Mouse (Mus musculus) MEL (cell line): Measurements from ENCODE around the gene Gm20390. TPM values are rescaled to one million over a fixed set of nuclear protein-coding genes. Genes with fewer than 3 reads are reported as not detected.
"Not testable (repeated sequence)": the region's sequence is repeated elsewhere in the genome, so short reads cannot be mapped to it uniquely, and the experiment has no call there.

ENCODE experiments used
- DNase-seq: peaks from one replicate; pipeline ENCODE4 v3.0.0; 2011; ENCODE audit warnings: low read depth, low spot score
- H3K27ac ChIP-seq: 2 replicates; pipeline ENCODE4 v1.5.1; 2012; ENCODE audit warnings: low read depth, mild to moderate bottlenecking, control low read depth, low read length, moderate library complexity; ENCODE audit not compliant: control insufficient read depth
- H3K27me3 ChIP-seq, 2 experiments: fragments of 150-350 bp in 1 of 2; sonication (generic) in 1 of 2; 2 replicates each; pipeline ENCODE4 v1.6.1; 2012; ENCODE audit warnings: low read length in 2 of 2, mild to moderate bottlenecking in 2 of 2, improper control_type of control experiment in 1 of 2, moderate library complexity in 1 of 2; ENCODE audit not compliant: insufficient read depth in 2 of 2, control insufficient read depth in 1 of 2
- H3K36me3 ChIP-seq, 2 experiments: 2 replicates each; pipeline ENCODE4 v1.6.1; 2012 to 2014; ENCODE audit warnings: low read length in 2 of 2, improper control_type of control experiment in 1 of 2, inconsistent platforms in 1 of 2, mild to moderate bottlenecking in 1 of 2; ENCODE audit not compliant: insufficient read depth in 2 of 2, control insufficient read depth in 1 of 2
- H3K4me1 ChIP-seq, 2 experiments: fragments of 150-350 bp in 1 of 2; sonication (generic) in 1 of 2; 2 replicates each; pipeline ENCODE4 v1.6.1; 2012; ENCODE audit warnings: low read length in 2 of 2, improper control_type of control experiment in 1 of 2, mild to moderate bottlenecking in 1 of 2; ENCODE audit not compliant: insufficient read depth in 2 of 2, control insufficient read depth in 1 of 2
- H3K4me3 ChIP-seq, 2 experiments: fragments of 150-350 bp in 1 of 2; sonication (generic) in 1 of 2; 2 replicates each; pipeline ENCODE4 v1.5.1; 2012; ENCODE audit warnings: low read depth in 2 of 2, low read length in 2 of 2, mild to moderate bottlenecking in 2 of 2, moderate library complexity in 2 of 2, control low read depth in 1 of 2, improper control_type of control experiment in 1 of 2; ENCODE audit not compliant: control insufficient read depth in 1 of 2, insufficient read depth in 1 of 2
- H3K79me2 ChIP-seq: 2 replicates; pipeline ENCODE4 v1.6.1; 2012; ENCODE audit warnings: mild to moderate bottlenecking, low read length, moderate library complexity; ENCODE audit not compliant: control insufficient read depth, poor library complexity, insufficient read depth
- H3K9ac ChIP-seq: 2 replicates; pipeline ENCODE4 v1.6.1; 2012; ENCODE audit warnings: low read depth, mild to moderate bottlenecking, control low read depth, low read length, moderate library complexity; ENCODE audit not compliant: control insufficient read depth, poor library complexity, severe bottlenecking
- H3K9me3 ChIP-seq: fragments of 150-350 bp; sonication (generic); replicated peaks from 2 replicates; pipeline ENCODE4 v1.6.1; 2012; ENCODE audit warnings: mild to moderate bottlenecking, low read length, improper control_type of control experiment, moderate library complexity; ENCODE audit not compliant: insufficient read depth
- BHLHE40 ChIP-seq: IDR thresholded peaks from 2 replicates; pipeline ENCODE4 v1.6.1; 2012; ENCODE audit warnings: low read depth, mild to moderate bottlenecking, inconsistent platforms, low read length, improper control_type of control experiment, borderline replicate concordance
- CTCF ChIP-seq, 3 experiments: IDR thresholded peaks in 2 of 3; conservative IDR thresholded peaks in 1 of 3; 2 replicates each; pipeline ENCODE4 v1.5.1; 2011 to 2012; ENCODE audit warnings: low read length in 3 of 3, low read depth in 2 of 3, mild to moderate bottlenecking in 2 of 3, improper control_type of control experiment in 1 of 3, inconsistent platforms in 1 of 3, mixed read lengths in 1 of 3, moderate library complexity in 1 of 3; ENCODE audit not compliant: control insufficient read depth in 1 of 3, insufficient read depth in 1 of 3, poor library complexity in 1 of 3, severe bottlenecking in 1 of 3
- ELF1 ChIP-seq: IDR thresholded peaks from 2 replicates; pipeline ENCODE4 v1.6.1; 2014; ENCODE audit warnings: low read depth, mild to moderate bottlenecking, inconsistent platforms, low read length, improper control_type of control experiment, moderate library complexity
- ETS1 ChIP-seq: IDR thresholded peaks from 2 replicates; pipeline ENCODE4 v1.6.1; 2012; ENCODE audit warnings: low read depth, mild to moderate bottlenecking, inconsistent platforms, low read length, improper control_type of control experiment, moderate library complexity
- GATA1 ChIP-seq: IDR thresholded peaks from 2 replicates; pipeline ENCODE4 v1.6.1; 2011; ENCODE audit warnings: low read depth, low read length, improper control_type of control experiment
- HCFC1 ChIP-seq: IDR thresholded peaks from 2 replicates; pipeline ENCODE4 v1.6.1; 2012; ENCODE audit warnings: low read depth, mild to moderate bottlenecking, inconsistent platforms, low read length, improper control_type of control experiment, moderate library complexity
- KAT2A ChIP-seq: conservative IDR thresholded peaks from 2 replicates; pipeline ENCODE4 v1.6.1; 2012; ENCODE audit warnings: low read depth, low read length, improper control_type of control experiment, inconsistent platforms
- MAZ ChIP-seq: IDR thresholded peaks from 2 replicates; pipeline ENCODE4 v1.6.1; 2012; ENCODE audit warnings: low read depth, mild to moderate bottlenecking, inconsistent platforms, low read length, improper control_type of control experiment
- MEF2A ChIP-seq: IDR thresholded peaks from 2 replicates; pipeline ENCODE4 v1.6.1; 2014; ENCODE audit warnings: low read depth, mild to moderate bottlenecking, inconsistent platforms, low read length, improper control_type of control experiment; ENCODE audit not compliant: poor library complexity, insufficient replicate concordance, severe bottlenecking; ENCODE audit errors: extremely low read depth
- MXI1 ChIP-seq: IDR thresholded peaks from 2 replicates; pipeline ENCODE4 v1.6.1; 2011; ENCODE audit warnings: mild to moderate bottlenecking, low read depth, low read length, improper control_type of control experiment
- MYC ChIP-seq: IDR thresholded peaks from 2 replicates; pipeline ENCODE4 v1.6.1; 2011; ENCODE audit warnings: low read depth, mild to moderate bottlenecking, low read length, improper control_type of control experiment, moderate library complexity
- NELFE ChIP-seq: IDR thresholded peaks from 2 replicates; pipeline ENCODE4 v1.6.1; 2011; ENCODE audit warnings: low read depth, low read length, improper control_type of control experiment
- POLR2AphosphoS2 ChIP-seq: IDR thresholded peaks from 2 replicates; pipeline ENCODE4 v1.6.1; 2011; ENCODE audit warnings: low read length, improper control_type of control experiment
- POLR2AphosphoS5 ChIP-seq: IDR thresholded peaks from 2 replicates; pipeline ENCODE4 v1.6.1; 2012; ENCODE audit warnings: low read depth, borderline replicate concordance, mild to moderate bottlenecking, inconsistent platforms, low read length, moderate library complexity, mixed read lengths
- SIN3A ChIP-seq: IDR thresholded peaks from 2 replicates; pipeline ENCODE4 v1.6.1; 2012; ENCODE audit warnings: low read length, improper control_type of control experiment, inconsistent platforms
- TAL1 ChIP-seq: IDR thresholded peaks from 2 replicates; pipeline ENCODE4 v1.6.1; 2012; ENCODE audit warnings: mild to moderate bottlenecking, inconsistent platforms, low read length, moderate library complexity, mixed read lengths
- TBP ChIP-seq: IDR thresholded peaks from 2 replicates; pipeline ENCODE4 v1.8.0; 2011; ENCODE audit warnings: low read depth, low read length, improper control_type of control experiment
- USF2 ChIP-seq, 2 experiments: IDR thresholded peaks; 2 replicates each; pipeline ENCODE4 v1.6.1; 2011 to 2012; ENCODE audit warnings: improper control_type of control experiment in 2 of 2, low read length in 2 of 2, borderline replicate concordance in 1 of 2, inconsistent platforms in 1 of 2, low read depth in 1 of 2, mild to moderate bottlenecking in 1 of 2; ENCODE audit not compliant: insufficient read depth in 1 of 2
- ZC3H11A ChIP-seq: IDR thresholded peaks from 2 replicates; pipeline ENCODE4 v1.6.1; 2012; ENCODE audit warnings: low read depth, mild to moderate bottlenecking, inconsistent platforms, low read length, improper control_type of control experiment
- ZKSCAN1 ChIP-seq: IDR thresholded peaks from 2 replicates; pipeline ENCODE4 v1.6.1; 2012; ENCODE audit warnings: low read depth, mild to moderate bottlenecking, inconsistent platforms, low read length, improper control_type of control experiment, moderate library complexity
- polyA plus RNA-seq, 2 experiments: library from polyadenylated mRNA; stranded (reverse) in 1 of 2; unstranded in 1 of 2; fragments of >175 nt in 1 of 2; fragments of >200 nt in 1 of 2; gene quantifications; 2 replicates each; pipeline versions ENCODE4 v1.2.1 to v1.2.4; 2012; ENCODE audit warnings: low replicate concordance in 2 of 2, low read depth in 1 of 2; ENCODE audit not compliant: insufficient read length in 2 of 2, insufficient read depth in 1 of 2, missing spikeins in 1 of 2
- total RNA-seq: library from RNA; depleted of rRNA; stranded (reverse); fragments of 300-350 nt; gene quantifications from 2 replicates; pipeline ENCODE4 v1.2.3, GENCODE M21; 2012

Gene Gm20390
- total and polyA plus RNA-seq, 3 experiments: 673 to 760 TPM; not detected in 1

GRCm38 (mm10) chr11:93915019-93915418 is 53.1 kb downstream of the Gm20390 start:
- not testable (repeated sequence) for H3K9ac ChIP-seq, H3K4me1 ChIP-seq, H3K27ac ChIP-seq, H3K79me2 ChIP-seq, H3K9me3 ChIP-seq, H3K4me3 ChIP-seq, DNase-seq, H3K27me3 ChIP-seq
- TF ChIP-seq TBP: peak; percentile 62; the same call in 1 of the 2 replicates
- peaks cover 4 to 58% of the 10 kb centered on the region in 2 experiments for H3K36me3 ChIP-seq

GRCm38 (mm10) chr11:93911603-93912002 is 56.5 kb downstream of the Gm20390 start:
- Histone ChIP-seq H3K9me3 (no peaks in the 10 kb centered on the region), H3K27me3 (no peaks in the 10 kb centered on the region), H3K79me2 (no peaks in the 10 kb centered on the region; the same call in 1 of the 2 replicates), H3K4me3 (no peak overlapping the region), H3K27ac (no peak overlapping the region), H3K36me3 (peaks cover 4 to 69% of the 10 kb centered on the region in 2 experiments), H3K9ac (no peak overlapping the region), H3K4me1 (no peaks in the 10 kb centered on the region)
- no peak for TF ChIP-seq NELFE
- no peak for TF ChIP-seq BHLHE40
- no peak for TF ChIP-seq POLR2AphosphoS2
- no peak for DNase-seq

GRCm38 (mm10) chr11:93908829-93909228 is 59.3 kb downstream of the Gm20390 start:
- Histone ChIP-seq H3K27me3 (no peaks in the 10 kb centered on the region), H3K4me3 (no peak overlapping the region), H3K4me1 (no peaks in the 10 kb centered on the region)
- TF ChIP-seq NELFE (no peak), HCFC1 (no peak), MXI1 (no peak), POLR2AphosphoS5 (no peak), SIN3A (no peak)
- TF ChIP-seq, all 39 proteins: peak for 0
- DNase-seq: no peak
- peaks cover 0 to 65% of the 10 kb centered on the region in 2 experiments; a peak in 2 of 4 replicates for H3K36me3 ChIP-seq
- H3K9ac ChIP-seq: no peak overlapping the region
- H3K27ac ChIP-seq: no peak overlapping the region
- no peaks in the 10 kb centered on the region; the same call in 1 of the 2 replicates for H3K79me2 ChIP-seq
- H3K9me3 ChIP-seq: no peaks in the 10 kb centered on the region

- Histone ChIP-seq H3K4me3 (no peak overlapping the region), H3K79me2 (no peaks in the 10 kb centered on the region), H3K9ac (no peak overlapping the region), H3K4me1 (no peaks in the 10 kb centered on the region), H3K27ac (no peak overlapping the region), H3K9me3 (no peaks in the 10 kb centered on the region), H3K27me3 (no peaks in the 10 kb centered on the region), H3K36me3 (peaks cover 0 to 60% of the 10 kb centered on the region in 2 experiments; a peak in 2 of 4 replicates)
- DNase-seq: no peak
- TF ChIP-seq GATA1 (no peak), TAL1 (no peak), MXI1 (no peak), CTCF (IDR thresholded peaks at IDR 0.05 in 2 of 3, conservative IDR thresholded peaks at IDR 0.05 in 1 of 3; ENCODE audit: control insufficient read depth in 1 of 3, insufficient read depth in 1 of 3, low read depth in 2 of 3, low read length in 3 of 3, poor library complexity in 1 of 3, severe bottlenecking in 1 of 3) (no peak), ELF1 (no peak), MAZ (no peak), ZKSCAN1 (no peak), USF2 (IDR thresholded peaks at IDR 0.05; ENCODE audit: borderline replicate concordance in 1 of 2, insufficient read depth in 1 of 2, low read depth in 1 of 2, low read length in 2 of 2) (no peak), MYC (no peak), POLR2AphosphoS5 (no peak), ETS1 (no peak), ZC3H11A (no peak), KAT2A (no peak), MEF2A (no peak), TBP (no peak), NELFE (no peak), BHLHE40 (no peak)
- TF ChIP-seq, all 39 proteins: peak for 0
These were observed 60.3 kb downstream of the Gm20390 start for GRCm38 (mm10) chr11:93907839-93908238.
